Mouse (Mus musculus) kidney, adult 9 months (tissue): ENCODE measurements at regions not wholly inside any gene's neighbourhood (a gene's known extent, or its start where the extent isn't known, plus 50 kb on each side); places are given as distances from the start of the nearest gene placed in this dataset.
A peak's percentile ranks its signal among the peaks of the same experiment; 100 is the strongest.

Experiments
- DNase-seq: peaks from one replicate; pipeline ENCODE4 v3.0.0; 2022

- peak; percentile 14 for DNase-seq
These were observed 204.4 kb downstream of the Adra2a start for GRCm38 (mm10) chr19:54248256-54248936.

- no peak for DNase-seq
These were observed 208.3 kb downstream of the Adra2a start for GRCm38 (mm10) chr19:54252145-54252664.

- DNase-seq, result no peak
These were observed 213.9 kb downstream of the Adra2a start for GRCm38 (mm10) chr19:54257889-54258288.

GRCm38 (mm10) chr19:54259175-54259574 is 215.2 kb downstream of the Adra2a start:
- DNase-seq, result no peak

- DNase-seq, result no peak
These were observed 233.4 kb downstream of the Adra2a start for GRCm38 (mm10) chr19:54277368-54277767.

GRCm38 (mm10) chr19:54285481-54285880 is 241.5 kb downstream of the Adra2a start:
- no peak for DNase-seq

- no peak for DNase-seq
These were observed 253.9 kb downstream of the Adra2a start for GRCm38 (mm10) chr19:54297663-54298388.

- no peak for DNase-seq
These were observed 267.3 kb downstream of the Adra2a start for GRCm38 (mm10) chr19:54311289-54311688.

- no peak for DNase-seq
These were observed 267.8 kb downstream of the Adra2a start for GRCm38 (mm10) chr19:54311723-54312122.

- no peak for DNase-seq
These were observed 279.3 kb downstream of the Adra2a start for GRCm38 (mm10) chr19:54323276-54323675.

- DNase-seq, result no peak
These were observed 281.0 kb downstream of the Adra2a start for GRCm38 (mm10) chr19:54324991-54325390.

- DNase-seq, result no peak
These were observed 288.2 kb downstream of the Adra2a start for GRCm38 (mm10) chr19:54332140-54332539.

- no peak for DNase-seq
These were observed 296.9 kb downstream of the Adra2a start for GRCm38 (mm10) chr19:54340778-54341291.

- DNase-seq, result no peak
These were observed 315.8 kb downstream of the Adra2a start for GRCm38 (mm10) chr19:54359731-54360130.

GRCm38 (mm10) chr19:54360660-54361059 is 316.7 kb downstream of the Adra2a start:
- no peak for DNase-seq

- DNase-seq, result no peak
These were observed 341.1 kb downstream of the Adra2a start for GRCm38 (mm10) chr19:54385101-54385500.

- DNase-seq, result no peak
These were observed 347.5 kb downstream of the Adra2a start for GRCm38 (mm10) chr19:54391406-54391805.

- no peak for DNase-seq
These were observed 355.7 kb downstream of the Adra2a start for GRCm38 (mm10) chr19:54399651-54400050.

- DNase-seq, result no peak
These were observed 364.0 kb downstream of the Adra2a start for GRCm38 (mm10) chr19:54407904-54408303.

GRCm38 (mm10) chr19:54429062-54429461 is 385.1 kb downstream of the Adra2a start:
- DNase-seq, result no peak

GRCm38 (mm10) chr19:54440713-54441112 is 396.8 kb downstream of the Adra2a start:
- no peak for DNase-seq

GRCm38 (mm10) chr19:54460426-54461170 is 416.6 kb downstream of the Adra2a start:
- DNase-seq, result no peak

GRCm38 (mm10) chr19:54462480-54462879 is 418.5 kb downstream of the Adra2a start:
- DNase-seq, result no peak
